Mouse (Mus musculus) hindbrain, embryonic 16.5 days (tissue): ENCODE measurements around the gene Chmp6. TPM values are rescaled to one million over a fixed set of nuclear protein-coding genes. Genes with fewer than 3 reads are reported as not detected.
A peak's percentile ranks its signal among the peaks of the same experiment; 100 is the strongest.

Experiments
- ATAC-seq: fragments of 200-750 bp; cut with Nextera tagmentation; 2 replicates; pipeline ENCODE4 v1.8.0; 2017; ENCODE audit warnings: moderate TSS enrichment, moderate library complexity
- H3K27ac ChIP-seq: fragments of 300-500 bp; sonication (generic); 2 replicates; pipeline ENCODE4 v1.5.1; 2014; ENCODE audit warnings: low read depth, mild to moderate bottlenecking, control low read depth, low read length, moderate library complexity
- H3K27me3 ChIP-seq: fragments of 300-500 bp; sonication (generic); replicated peaks from 2 replicates; pipeline ENCODE4 v1.6.1; 2014; ENCODE audit warnings: low read length; ENCODE audit not compliant: control insufficient read depth, insufficient read depth
- H3K36me3 ChIP-seq: fragments of 300-500 bp; sonication (generic); 2 replicates; pipeline ENCODE4 v1.6.1; 2014; ENCODE audit warnings: mild to moderate bottlenecking, low read length, moderate library complexity, mixed read lengths; ENCODE audit not compliant: control insufficient read depth, insufficient read depth
- H3K4me1 ChIP-seq: fragments of 300-500 bp; sonication (generic); 2 replicates; pipeline ENCODE4 v1.6.1; 2014; ENCODE audit warnings: low read depth, low read length; ENCODE audit not compliant: control insufficient read depth, insufficient read depth
- H3K4me2 ChIP-seq: fragments of 300-500 bp; sonication (generic); 2 replicates; pipeline ENCODE4 v1.6.1; 2014; ENCODE audit warnings: mild to moderate bottlenecking, low read length, control low read depth, moderate library complexity
- H3K4me3 ChIP-seq: fragments of 300-500 bp; sonication (generic); 2 replicates; pipeline ENCODE4 v1.5.1; 2014; ENCODE audit warnings: mild to moderate bottlenecking, low read length, control low read depth, moderate library complexity
- H3K9ac ChIP-seq: fragments of 300-500 bp; sonication (generic); 2 replicates; pipeline ENCODE4 v1.6.1; 2014; ENCODE audit warnings: low read depth, mild to moderate bottlenecking, control low read depth, low read length, moderate library complexity
- H3K9me3 ChIP-seq: fragments of 300-500 bp; sonication (generic); 2 replicates; pipeline ENCODE4 v1.6.1; 2014; ENCODE audit warnings: mild to moderate bottlenecking, low read length, moderate library complexity; ENCODE audit not compliant: control insufficient read depth
- WGBS: fragments of 180-500 bp; shearing (Covaris S2); extraction: QIAGEN DNeasy Blood & Tissue Kit; methylation state at CpG from one replicate; pipeline ENCODE4 v1.1.7; 2014; 5-methylcytosine and 5-hydroxymethylcytosine counted together
- polyA plus RNA-seq: library from polyadenylated mRNA; unstranded; fragments of >200 nt; fragmentation: Nextera tagmentation; extraction: Ambion mirVana; gene quantifications from 2 replicates; pipeline ENCODE4 v1.2.1, GENCODE M21; 2015

Chmp6 gene
- polyA plus RNA-seq, 1 experiment from 2014 or later = 114 TPM

- Histone ChIP-seq H3K27me3 (no peaks in the 10 kb centered on the region), H3K27ac (no peak overlapping the region), H3K4me2 (no peak overlapping the region), H3K4me3 (no peak overlapping the region), H3K36me3 (no peaks in the 10 kb centered on the region), H3K9ac (no peak overlapping the region), H3K9me3 (no peaks in the 10 kb centered on the region), H3K4me1 (no peaks in the 10 kb centered on the region)
- no peak for ATAC-seq
- WGBS = 72% methylated on average over 16 of the region's 16 CpGs
These were observed 14.9 kb downstream of the Chmp6 start for GRCm38 (mm10) chr11:119928023-119928681.

GRCm38 (mm10) chr11:119929603-119930265, 16.5 kb downstream of the Chmp6 start:
- Histone ChIP-seq H3K36me3 (no peaks in the 10 kb centered on the region), H3K27ac (no peak overlapping the region), H3K4me2 (no peak overlapping the region), H3K9me3 (no peaks in the 10 kb centered on the region), H3K9ac (no peak overlapping the region), H3K4me3 (no peak overlapping the region), H3K4me1 (no peaks in the 10 kb centered on the region), H3K27me3 (no peaks in the 10 kb centered on the region)
- 82% methylated on average over 6 of the region's 6 CpGs for whole genome bisulfite sequencing
- ATAC-seq = no peak

GRCm38 (mm10) chr11:119931809-119932208, 18.6 kb downstream of the Chmp6 start:
- Histone ChIP-seq H3K4me2 (no peak overlapping the region), H3K9ac (no peak overlapping the region), H3K9me3 (no peaks in the 10 kb centered on the region), H3K27me3 (no peaks in the 10 kb centered on the region), H3K4me3 (no peak overlapping the region), H3K4me1 (peaks cover 5% of the 10 kb centered on the region), H3K36me3 (no peaks in the 10 kb centered on the region), H3K27ac (no peak overlapping the region)
- WGBS = 62% methylated on average over 10 of the region's 10 CpGs
- 0 out of 2 replicates have a peak, but pooled peaks have one; percentile 37 for ATAC-seq

GRCm38 (mm10) chr11:119933142-119933541, 19.9 kb downstream of the Chmp6 start:
- no peak overlapping the region for H3K4me3 ChIP-seq
- peaks cover 13% of the 10 kb centered on the region for H3K4me1 ChIP-seq
- H3K9ac ChIP-seq = no peak overlapping the region
- no peaks in the 10 kb centered on the region for H3K36me3 ChIP-seq
- H3K27ac ChIP-seq = no peak overlapping the region
- no peak overlapping the region for H3K4me2 ChIP-seq
- H3K27me3 ChIP-seq = no peaks in the 10 kb centered on the region
- H3K9me3 ChIP-seq = no peaks in the 10 kb centered on the region
- WGBS = 65% methylated on average over 4 of the region's 4 CpGs
- no peak for ATAC-seq

GRCm38 (mm10) chr11:119933819-119934583, 20.8 kb downstream of the Chmp6 start:
- Histone ChIP-seq H3K9me3 (no peaks in the 10 kb centered on the region), H3K4me3 (no peak overlapping the region), H3K4me2 (no peak overlapping the region), H3K36me3 (no peaks in the 10 kb centered on the region), H3K9ac (no peak overlapping the region), H3K4me1 (peaks cover 14% of the 10 kb centered on the region), H3K27me3 (no peaks in the 10 kb centered on the region), H3K27ac (no peak overlapping the region)
- WGBS = 78% methylated on average over 8 of the region's 8 CpGs
- no peak for ATAC-seq

GRCm38 (mm10) chr11:119934773-119935172, 21.5 kb downstream of the Chmp6 start:
- 72% methylated on average over 8 of the region's 8 CpGs for WGBS
- no peak for ATAC-seq
- Histone ChIP-seq H3K4me2 (no peak overlapping the region), H3K9me3 (no peaks in the 10 kb centered on the region), H3K4me3 (no peak overlapping the region), H3K36me3 (no peaks in the 10 kb centered on the region), H3K27me3 (no peaks in the 10 kb centered on the region), H3K9ac (no peak overlapping the region), H3K4me1 (peaks cover 19% of the 10 kb centered on the region), H3K27ac (no peak overlapping the region)

- no peak overlapping the region for H3K9ac ChIP-seq
- H3K36me3 ChIP-seq = no peaks in the 10 kb centered on the region
- H3K27ac ChIP-seq = no peak overlapping the region
- WGBS = 19% methylated on average over 6 of the region's 6 CpGs
- no peak overlapping the region for H3K4me3 ChIP-seq
- peak; percentile 19; the same call in 1 of the 2 replicates for ATAC-seq
- H3K4me1 ChIP-seq = peaks cover 24% of the 10 kb centered on the region
- H3K27me3 ChIP-seq = no peaks in the 10 kb centered on the region
- H3K4me2 ChIP-seq = no peak overlapping the region
- no peaks in the 10 kb centered on the region for H3K9me3 ChIP-seq
These were observed 22.2 kb downstream of the Chmp6 start for GRCm38 (mm10) chr11:119935457-119935856.

GRCm38 (mm10) chr11:119936456-119936855, 23.2 kb downstream of the Chmp6 start:
- H3K4me1 ChIP-seq = peaks cover 28% of the 10 kb centered on the region
- WGBS = 75% methylated on average over 2 of the region's 2 CpGs
- H3K27me3 ChIP-seq = no peaks in the 10 kb centered on the region
- no peak overlapping the region for H3K9ac ChIP-seq
- H3K9me3 ChIP-seq = no peaks in the 10 kb centered on the region
- ATAC-seq = no peak
- no peak overlapping the region for H3K4me3 ChIP-seq
- H3K4me2 ChIP-seq = no peak overlapping the region
- no peak overlapping the region for H3K27ac ChIP-seq
- no peaks in the 10 kb centered on the region for H3K36me3 ChIP-seq

GRCm38 (mm10) chr11:119937216-119937615, 24.0 kb downstream of the Chmp6 start:
- H3K9ac ChIP-seq = no peak overlapping the region
- no peak overlapping the region for H3K4me2 ChIP-seq
- no peaks in the 10 kb centered on the region for H3K27me3 ChIP-seq
- H3K4me1 ChIP-seq = peaks cover 31% of the 10 kb centered on the region
- ATAC-seq = no peak
- H3K9me3 ChIP-seq = no peaks in the 10 kb centered on the region
- H3K4me3 ChIP-seq = no peak overlapping the region
- no peak overlapping the region for H3K27ac ChIP-seq
- no peaks in the 10 kb centered on the region for H3K36me3 ChIP-seq
- WGBS = 49% methylated on average over 12 of the region's 12 CpGs
